Mouse (Mus musculus) forebrain, postnatal 0 days (tissue): ENCODE data around the gene Dnajc27. TPM values are rescaled to one million over a fixed set of nuclear protein-coding genes. Genes with fewer than 3 reads are reported as not detected.

Experiments used
- ATAC-seq: fragments of 200-750 bp; cut with Nextera tagmentation; 2 replicates; pipeline ENCODE4 v1.8.0; 2017; ENCODE audit warnings: mild to moderate bottlenecking, moderate library complexity
- DNase-seq: peaks from one replicate; pipeline ENCODE4 v3.0.0-alpha.2; 2015
- H3K27ac ChIP-seq: fragments of 300-500 bp; sonication (generic); 2 replicates; pipeline ENCODE4 v1.5.1; 2014; ENCODE audit warnings: low read depth, mild to moderate bottlenecking, antibody characterized with exemption, low read length, moderate library complexity, mixed read lengths
- H3K27me3 ChIP-seq: fragments of 300-500 bp; sonication (generic); 2 replicates; pipeline ENCODE4 v1.6.1; 2014; ENCODE audit warnings: mild to moderate bottlenecking, low read length, mixed read lengths; ENCODE audit not compliant: insufficient read depth
- H3K36me3 ChIP-seq: fragments of 300-500 bp; sonication (generic); 2 replicates; pipeline ENCODE4 v1.6.1; 2014; ENCODE audit warnings: mild to moderate bottlenecking, moderate library complexity; ENCODE audit not compliant: insufficient read depth
- H3K4me1 ChIP-seq: fragments of 300-500 bp; sonication (generic); 2 replicates; pipeline ENCODE4 v1.6.1; 2014; ENCODE audit warnings: antibody characterized with exemption; ENCODE audit not compliant: insufficient read depth
- H3K4me2 ChIP-seq: fragments of 300-500 bp; sonication (generic); 2 replicates; pipeline ENCODE4 v1.6.1; 2014; ENCODE audit warnings: low read depth, mild to moderate bottlenecking, moderate library complexity
- H3K4me3 ChIP-seq: fragments of 300-500 bp; sonication (generic); 2 replicates; pipeline ENCODE4 v1.5.1; 2014; ENCODE audit warnings: low read depth, low read length, mixed read lengths
- H3K9ac ChIP-seq: fragments of 300-500 bp; sonication (generic); 2 replicates; pipeline ENCODE4 v1.6.1; 2014; ENCODE audit warnings: mild to moderate bottlenecking
- H3K9me3 ChIP-seq: fragments of 300-500 bp; sonication (generic); 2 replicates; pipeline ENCODE4 v1.6.1; 2016; ENCODE audit warnings: low read length
- CTCF ChIP-seq: sonication (generic); IDR thresholded peaks from 2 replicates; pipeline ENCODE4 v1.5.1; 2016; ENCODE audit warnings: antibody characterized with exemption, control low read depth, low read depth
- WGBS: fragments of 180-500 bp; shearing (Covaris S2); extraction: QIAGEN DNeasy Blood & Tissue Kit; methylation state at CpG from one replicate; pipeline ENCODE4 v1.1.7; 2014; 5-methylcytosine and 5-hydroxymethylcytosine counted together
- polyA plus RNA-seq: library from polyadenylated mRNA; unstranded; fragments of >200 nt; fragmentation: Nextera tagmentation; extraction: Ambion mirVana; gene quantifications from 2 replicates; pipeline ENCODE4 v1.2.1, GENCODE M21; 2015
- total RNA-seq: library from RNA; depleted of rRNA; stranded (reverse); fragments of >200 nt; gene quantifications from 2 replicates; pipeline ENCODE4 v1.2.3, GENCODE M21; 2014

The Dnajc27 gene
- total and polyA plus RNA-seq, 2 experiments from 2014 or later = 19.2 to 37.4 TPM

GRCm38 (mm10) chr12:4078069-4078468 is 4.3 kb upstream of the Dnajc27 start:
- Histone ChIP-seq H3K27me3 (no peaks in the 10 kb centered on the region), H3K9me3 (no peaks in the 10 kb centered on the region), H3K27ac (no peak overlapping the region), H3K36me3 (no peaks in the 10 kb centered on the region), H3K9ac (no peak overlapping the region), H3K4me3 (no peak overlapping the region), H3K4me1 (no peaks in the 10 kb centered on the region), H3K4me2 (no peak overlapping the region)
- ATAC-seq = no peak
- 50% methylated on average over 1 of the region's 1 CpGs for WGBS
- DNase-seq = peak; percentile 18
- TF ChIP-seq CTCF = no peak

- no peaks in the 10 kb centered on the region for H3K27me3 ChIP-seq
- DNase-seq (peak; percentile 92), ATAC-seq (no peak)
- H3K27ac ChIP-seq = no peak overlapping the region
- 2% methylated on average over 2 of the region's 2 CpGs for WGBS
- no peak overlapping the region for H3K4me2 ChIP-seq
- H3K9ac ChIP-seq = no peak overlapping the region
- no peak overlapping the region for H3K4me3 ChIP-seq
- H3K9me3 ChIP-seq = no peaks in the 10 kb centered on the region
- peak; percentile 95 for TF ChIP-seq CTCF
- H3K36me3 ChIP-seq = no peaks in the 10 kb centered on the region
- H3K4me1 ChIP-seq = peaks cover 6% of the 10 kb centered on the region; the same call in 1 of the 2 replicates
These were observed 2.1 kb upstream of the Dnajc27 start for GRCm38 (mm10) chr12:4080311-4080710.

GRCm38 (mm10) chr12:4083441-4083840 is 1.1 kb downstream of the Dnajc27 start:
- 49% methylated on average over 8 of the region's 8 CpGs for WGBS
- DNase-seq (no peak), ATAC-seq (no peak)
- Histone ChIP-seq H3K27ac (peak overlapping the region; percentile 97; the same call in 1 of the 2 replicates), H3K4me1 (peaks cover 6% of the 10 kb centered on the region; the same call in 1 of the 2 replicates), H3K27me3 (no peaks in the 10 kb centered on the region), H3K36me3 (peaks cover 9% of the 10 kb centered on the region; the same call in 1 of the 2 replicates), H3K9me3 (no peaks in the 10 kb centered on the region), H3K4me3 (peak overlapping the region; percentile 49), H3K9ac (peak overlapping the region; percentile 66; the same call in 1 of the 2 replicates), H3K4me2 (peak overlapping the region; percentile 76)
- no peak for TF ChIP-seq CTCF

GRCm38 (mm10) chr12:4107383-4107782 is 25.0 kb downstream of the Dnajc27 start:
- Histone ChIP-seq H3K9ac (no peak overlapping the region), H3K4me2 (no peak overlapping the region), H3K4me1 (no peaks in the 10 kb centered on the region), H3K9me3 (no peaks in the 10 kb centered on the region), H3K36me3 (peaks cover 25% of the 10 kb centered on the region), H3K27me3 (no peaks in the 10 kb centered on the region), H3K4me3 (no peak overlapping the region), H3K27ac (no peak overlapping the region)
- TF ChIP-seq CTCF = peak; percentile 95
- DNase-seq = peak; percentile 85
- peak; percentile 94 for ATAC-seq
- WGBS = 71% methylated on average over 4 of the region's 4 CpGs

- no peak overlapping the region for H3K4me3 ChIP-seq
- H3K4me2 ChIP-seq = no peak overlapping the region
- H3K27me3 ChIP-seq = no peaks in the 10 kb centered on the region
- TF ChIP-seq CTCF = no peak
- H3K9ac ChIP-seq = no peak overlapping the region
- peaks cover 7% of the 10 kb centered on the region for H3K36me3 ChIP-seq
- WGBS = 70% methylated on average over 9 of the region's 9 CpGs
- ATAC-seq (no peak), DNase-seq (no peak)
- no peaks in the 10 kb centered on the region for H3K4me1 ChIP-seq
- no peaks in the 10 kb centered on the region for H3K9me3 ChIP-seq
- H3K27ac ChIP-seq = no peak overlapping the region
These were observed 33.7 kb downstream of the Dnajc27 start for GRCm38 (mm10) chr12:4116132-4116531.

- WGBS = 67% methylated on average over 3 of the region's 3 CpGs
- no peak for TF ChIP-seq CTCF
These were observed 34.8 kb downstream of the Dnajc27 start for GRCm38 (mm10) chr12:4117136-4117535.

GRCm38 (mm10) chr12:4117579-4117978 is 35.2 kb downstream of the Dnajc27 start:
- H3K9me3 ChIP-seq = no peaks in the 10 kb centered on the region
- ATAC-seq (peak; percentile 70), DNase-seq (no peak)
- no peak overlapping the region for H3K4me3 ChIP-seq
- H3K27ac ChIP-seq = peak overlapping the region; percentile 35
- no peak for TF ChIP-seq CTCF
- H3K36me3 ChIP-seq = peaks cover 7% of the 10 kb centered on the region
- no peak overlapping the region for H3K9ac ChIP-seq
- H3K27me3 ChIP-seq = no peaks in the 10 kb centered on the region
- no peaks in the 10 kb centered on the region for H3K4me1 ChIP-seq
- WGBS = 64% methylated on average over 4 of the region's 4 CpGs
- no peak overlapping the region for H3K4me2 ChIP-seq

More at GRCm38 (mm10) chr12:4117136-4117535, 34.8 kb downstream of the Dnajc27 start:
- H3K4me2 ChIP-seq = no peak overlapping the region
- DNase-seq (no peak), ATAC-seq (peak; percentile 57)
- H3K4me1 ChIP-seq = no peaks in the 10 kb centered on the region
- peak overlapping the region; percentile 35; the same call in 1 of the 2 replicates for H3K27ac ChIP-seq
- H3K4me3 ChIP-seq = no peak overlapping the region
- no peak overlapping the region for H3K9ac ChIP-seq
- H3K9me3 ChIP-seq = no peaks in the 10 kb centered on the region
- peaks cover 7% of the 10 kb centered on the region for H3K36me3 ChIP-seq
- H3K27me3 ChIP-seq = no peaks in the 10 kb centered on the region

- H3K36me3 ChIP-seq = no peaks in the 10 kb centered on the region
- no peaks in the 10 kb centered on the region for H3K4me1 ChIP-seq
- no peak overlapping the region for H3K9ac ChIP-seq
- no peak overlapping the region for H3K27ac ChIP-seq
- H3K9me3 ChIP-seq = no peaks in the 10 kb centered on the region
- no peak overlapping the region for H3K4me2 ChIP-seq
- no peak for TF ChIP-seq CTCF
- DNase-seq = no peak
- no peak overlapping the region for H3K4me3 ChIP-seq
- no peaks in the 10 kb centered on the region for H3K27me3 ChIP-seq
- no peak for ATAC-seq
- WGBS = 83% methylated on average over 7 of the region's 7 CpGs
These were observed 45.0 kb downstream of the Dnajc27 start for GRCm38 (mm10) chr12:4127346-4127745.
